Mouse (Mus musculus) erythroblast, adult 5-6 weeks (primary cell): ENCODE measurements around the gene Cngb1. TPM values are rescaled to one million over a fixed set of nuclear protein-coding genes. Genes with fewer than 3 reads are reported as not detected.
A peak's percentile ranks its signal among the peaks of the same experiment; 100 is the strongest.

Experiments
- ATAC-seq: replicated peaks from 2 replicates; pipeline ENCODE4 v1.8.0; 2016; ENCODE audit warnings: moderate number of reproducible peaks, mild to moderate bottlenecking, moderate TSS enrichment, inconsistent platforms; ENCODE audit not compliant: poor library complexity, low FRiP score, severe bottlenecking
- total RNA-seq, 2 experiments: library from RNA; stranded (forward) in 1 of 2; stranded (reverse) in 1 of 2; fragments of 150-400 nt in 1 of 2; fragments of 200-764, 138-1000 nt in 1 of 2; gene quantifications; 2 replicates each; pipeline versions ENCODE4 v1.2.3 to v1.2.4; 2015 to 2017; ENCODE audit warnings: low replicate concordance in 2 of 2

Gene Cngb1
- total RNA-seq, 2 experiments from 2014 or later, result not detected

- no peak for ATAC-seq
These were observed 21.6 kb upstream of the Cngb1 start for GRCm38 (mm10) chr8:95327866-95328465.

- ATAC-seq, result no peak
These were observed 20.4 kb upstream of the Cngb1 start for GRCm38 (mm10) chr8:95326822-95327221.

GRCm38 (mm10) chr8:95324646-95325045 is 18.3 kb upstream of the Cngb1 start:
- no peak for ATAC-seq

- ATAC-seq, result no peak
These were observed 16.8 kb upstream of the Cngb1 start for GRCm38 (mm10) chr8:95323201-95323600.

GRCm38 (mm10) chr8:95320224-95321139 is 14.1 kb upstream of the Cngb1 start:
- ATAC-seq, result peak; percentile 68

GRCm38 (mm10) chr8:95315350-95315749 is 9.0 kb upstream of the Cngb1 start:
- no peak for ATAC-seq

- no peak for ATAC-seq
These were observed 8.3 kb upstream of the Cngb1 start for GRCm38 (mm10) chr8:95314707-95315106.

- ATAC-seq, result no peak
These were observed 7.5 kb upstream of the Cngb1 start for GRCm38 (mm10) chr8:95313857-95314256.

- no peak for ATAC-seq
These were observed 6.5 kb upstream of the Cngb1 start for GRCm38 (mm10) chr8:95312836-95313235.

- ATAC-seq, result no peak
These were observed 4.1 kb upstream of the Cngb1 start, which contains the start of gene Tepp for GRCm38 (mm10) chr8:95310342-95310970. TSS of gene Tepp (plus strand) at chr8:95310566.

GRCm38 (mm10) chr8:95305526-95305925 is 859 bp downstream of the Cngb1 start:
- ATAC-seq, result no peak

- no peak for ATAC-seq
These were observed 4.0 kb downstream of the Cngb1 start for GRCm38 (mm10) chr8:95302410-95302809.

- no peak for ATAC-seq
These were observed 12.5 kb downstream of the Cngb1 start for GRCm38 (mm10) chr8:95293891-95294290.

- ATAC-seq, result peak; percentile 53
These were observed 13.2 kb downstream of the Cngb1 start for GRCm38 (mm10) chr8:95293172-95293571.

- ATAC-seq, result no peak
These were observed 17.2 kb downstream of the Cngb1 start for GRCm38 (mm10) chr8:95289066-95289650.

- ATAC-seq, result no peak
These were observed 24.9 kb downstream of the Cngb1 start for GRCm38 (mm10) chr8:95281493-95281892.

GRCm38 (mm10) chr8:95272871-95273270 is 33.5 kb downstream of the Cngb1 start:
- ATAC-seq, result no peak

- ATAC-seq, result no peak
These were observed 34.5 kb downstream of the Cngb1 start for GRCm38 (mm10) chr8:95271841-95272240.

- ATAC-seq, result no peak
These were observed 35.9 kb downstream of the Cngb1 start for GRCm38 (mm10) chr8:95270501-95270900.

GRCm38 (mm10) chr8:95262181-95262580 is 44.2 kb downstream of the Cngb1 start:
- no peak for ATAC-seq
